ENCODE assay signal across 8 mouse cellular contexts in genomic region chr4:155812665-155813181, GRCm38 (mm10). TPM values are rescaled to one million over a fixed set of nuclear protein-coding genes. Genes with fewer than 3 reads are reported as not detected.
DNase-seq lines count a peak whose midpoint lies in the region; ATAC-seq and TF ChIP-seq lines count a peak whose summit lies in the region.

No protein-coding gene starts in this region.

- peak; percentile 61 for ATAC-seq in heart, embryonic 13.5 days (ENCODE audit: extremely low read depth, insufficient number of reproducible peaks, low FRiP score, low TSS enrichment)
- ATAC-seq in limb, embryonic 12.5 days (ENCODE audit: insufficient number of reproducible peaks, insufficient read depth, low FRiP score, low TSS enrichment, low read depth), result peak; percentile 43; the same call in 1 of the 2 replicates
- ATAC-seq in midbrain, embryonic 16.5 days, result peak; percentile 63

- H3K4me1 ChIP-seq in bone marrow, adult 2 months (ENCODE audit: control insufficient read depth, insufficient read depth, low read length), result peaks cover 2% of the 10 kb centered on the region
- H3K4me1 ChIP-seq in heart, embryonic 13.5 days, result peaks cover 27% of the 10 kb centered on the region
- peaks cover 22% of the 10 kb centered on the region for H3K4me1 ChIP-seq in limb, embryonic 12.5 days (replicated peaks)
- peaks cover 21% of the 10 kb centered on the region for H3K4me1 ChIP-seq in midbrain, embryonic 16.5 days (ENCODE audit: control insufficient read depth, insufficient read depth, low read length)

- H3K27me3 ChIP-seq in heart, embryonic 13.5 days (replicated peaks), result no peaks in the 10 kb centered on the region
- H3K27me3 ChIP-seq in limb, embryonic 12.5 days, result no peaks in the 10 kb centered on the region
- no peaks in the 10 kb centered on the region for H3K27me3 ChIP-seq in midbrain, embryonic 16.5 days (ENCODE audit: control insufficient read depth, insufficient read depth, low read depth, low read length)

- H3K36me3 ChIP-seq in heart, embryonic 13.5 days, result peaks cover 78% of the 10 kb centered on the region
- peaks cover 76% of the 10 kb centered on the region for H3K36me3 ChIP-seq in limb, embryonic 12.5 days
- peaks cover 46% of the 10 kb centered on the region for H3K36me3 ChIP-seq in midbrain, embryonic 16.5 days (ENCODE audit: control insufficient read depth, insufficient read depth, low read length)

- DNase-seq in right cerebral cortex, postnatal 4 days, result peak; percentile 35
- DNase-seq in right cerebral cortex, postnatal 36 days (ENCODE audit: low spot score in 2 of 2), result no peak
- no peak for DNase-seq in urinary bladder, postnatal 10 days (ENCODE audit: low spot score)
- DNase-seq in cerebellum, postnatal 25 days, result no peak

- peak overlapping the region; percentile 73 for H3K4me3 ChIP-seq in bone marrow, adult 2 months (replicated peaks; ENCODE audit: control insufficient read depth, low read depth, low read length)
- H3K4me3 ChIP-seq in heart, embryonic 13.5 days, result peak overlapping the region; percentile 100
- H3K4me3 ChIP-seq in limb, embryonic 12.5 days (replicated peaks), result peak overlapping the region; percentile 99
- peak overlapping the region; percentile 83 for H3K4me3 ChIP-seq in midbrain, embryonic 16.5 days (ENCODE audit: low read depth, low read length)

- no peaks in the 10 kb centered on the region for H3K9me3 ChIP-seq in heart, embryonic 13.5 days
- H3K9me3 ChIP-seq in limb, embryonic 12.5 days, result no peaks in the 10 kb centered on the region
- no peaks in the 10 kb centered on the region for H3K9me3 ChIP-seq in midbrain, embryonic 16.5 days (replicated peaks; ENCODE audit: control insufficient read depth, low read length, poor library complexity, severe bottlenecking)

- H3K9ac ChIP-seq in heart, embryonic 13.5 days, result peak overlapping the region; percentile 100
- H3K9ac ChIP-seq in limb, embryonic 12.5 days (replicated peaks), result peak overlapping the region; percentile 99
- peak overlapping the region; percentile 98 for H3K9ac ChIP-seq in midbrain, embryonic 16.5 days (ENCODE audit: low read depth, low read length)

- H3K27ac ChIP-seq in bone marrow, adult 2 months (ENCODE audit: control insufficient read depth, insufficient read depth, low read depth, low read length, poor library complexity), result peak overlapping the region; percentile 84
- H3K27ac ChIP-seq in heart, embryonic 13.5 days (replicated peaks), result peak overlapping the region; percentile 92
- H3K27ac ChIP-seq in limb, embryonic 12.5 days, result peak overlapping the region; percentile 94
- H3K27ac ChIP-seq in midbrain, embryonic 16.5 days (ENCODE audit: low read length), result peak overlapping the region; percentile 90

- WGBS in bone marrow, adult 2 months, result under 1% methylated on average over 49 of the region's 49 CpGs
- 1% methylated on average over 49 of the region's 49 CpGs for WGBS in heart, embryonic 13.5 days
- under 1% methylated on average over 49 of the region's 49 CpGs for WGBS in limb, embryonic 12.5 days
- under 1% methylated on average over 49 of the region's 49 CpGs for WGBS in midbrain, embryonic 16.5 days

- no peak for TF ChIP-seq POLR2A in bone marrow, adult 2 months (IDR thresholded peaks at IDR 0.05; ENCODE audit: borderline replicate concordance, control insufficient read depth, low read depth, low read length)

- peak overlapping the region; percentile 96 for H3K4me2 ChIP-seq in heart, embryonic 13.5 days
- H3K4me2 ChIP-seq in limb, embryonic 12.5 days, result peak overlapping the region; percentile 82
- peak overlapping the region; percentile 95 for H3K4me2 ChIP-seq in midbrain, embryonic 16.5 days (ENCODE audit: low read length)

- no peak for TF ChIP-seq CTCF in bone marrow, adult 2 months (IDR thresholded peaks at IDR 0.05; ENCODE audit: control insufficient read depth, insufficient read depth, low read length)

RNA-seq across cellular contexts. Expression of gene Ccnl2, which starts 0.4 kb away (rescaled TPM):
- 92.0 and 149 TPM in 2 replicates for polyA plus RNA-seq in bone marrow, adult 2 months (2011; ENCODE audit: insufficient read depth, insufficient read length, low replicate concordance, missing spikeins)
- polyA plus RNA-seq in heart, embryonic 13.5 days (2015; fragmentation: Nextera tagmentation; extraction: Ambion mirVana), result 97.1 and 113 TPM in 2 replicates
- polyA plus RNA-seq in limb, embryonic 12.5 days (2016; fragmentation: Nextera tagmentation; extraction: Ambion mirVana), result 241 and 256 TPM in 2 replicates
- polyA plus RNA-seq in midbrain, embryonic 16.5 days (2015; fragmentation: Nextera tagmentation; extraction: Ambion mirVana), result 148 and 154 TPM in 2 replicates

RNA-seq across cellular contexts. Expression of gene Mrpl20, which starts 10.0 kb away (rescaled TPM):
- 146 and 244 TPM in 2 replicates for polyA plus RNA-seq in bone marrow, adult 2 months (2011; ENCODE audit: insufficient read depth, insufficient read length, low replicate concordance, missing spikeins)
- polyA plus RNA-seq in heart, embryonic 13.5 days (2015; fragmentation: Nextera tagmentation; extraction: Ambion mirVana), result 138 and 157 TPM in 2 replicates
- 217 and 228 TPM in 2 replicates for polyA plus RNA-seq in limb, embryonic 12.5 days (2016; fragmentation: Nextera tagmentation; extraction: Ambion mirVana)
- 243 and 257 TPM in 2 replicates for polyA plus RNA-seq in midbrain, embryonic 16.5 days (2015; fragmentation: Nextera tagmentation; extraction: Ambion mirVana)

RNA-seq across cellular contexts. Expression of gene Aurkaip1, which starts 18.3 kb away (rescaled TPM):
- polyA plus RNA-seq in bone marrow, adult 2 months (2011; ENCODE audit: insufficient read depth, insufficient read length, low replicate concordance, missing spikeins), result 53.9 and 114 TPM in 2 replicates
- 126 and 144 TPM in 2 replicates for polyA plus RNA-seq in heart, embryonic 13.5 days (2015; fragmentation: Nextera tagmentation; extraction: Ambion mirVana)
- 146 and 151 TPM in 2 replicates for polyA plus RNA-seq in limb, embryonic 12.5 days (2016; fragmentation: Nextera tagmentation; extraction: Ambion mirVana)
- 131 and 134 TPM in 2 replicates for polyA plus RNA-seq in midbrain, embryonic 16.5 days (2015; fragmentation: Nextera tagmentation; extraction: Ambion mirVana)

RNA-seq across cellular contexts. Expression of gene Ankrd65, which starts 22.5 kb away (rescaled TPM):
- polyA plus RNA-seq in bone marrow, adult 2 months (2011; ENCODE audit: insufficient read depth, insufficient read length, low replicate concordance, missing spikeins), result 1.1 TPM in 1 of 2 replicates, not detected in the other
- not detected in 2 replicates for polyA plus RNA-seq in heart, embryonic 13.5 days (2015; fragmentation: Nextera tagmentation; extraction: Ambion mirVana)
- polyA plus RNA-seq in limb, embryonic 12.5 days (2016; fragmentation: Nextera tagmentation; extraction: Ambion mirVana), result 0.18 TPM in 1 of 2 replicates, not detected in the other
- polyA plus RNA-seq in midbrain, embryonic 16.5 days (2015; fragmentation: Nextera tagmentation; extraction: Ambion mirVana), result not detected in 2 replicates

RNA-seq across cellular contexts. Expression of gene Mxra8, which starts 26.8 kb away (rescaled TPM):
- polyA plus RNA-seq in bone marrow, adult 2 months (2011; ENCODE audit: insufficient read depth, insufficient read length, low replicate concordance, missing spikeins), result 8.1 and 12.4 TPM in 2 replicates
- 56.7 and 59.3 TPM in 2 replicates for polyA plus RNA-seq in heart, embryonic 13.5 days (2015; fragmentation: Nextera tagmentation; extraction: Ambion mirVana)
- polyA plus RNA-seq in limb, embryonic 12.5 days (2016; fragmentation: Nextera tagmentation; extraction: Ambion mirVana), result 44.9 and 62.1 TPM in 2 replicates
- 16.9 and 21.1 TPM in 2 replicates for polyA plus RNA-seq in midbrain, embryonic 16.5 days (2015; fragmentation: Nextera tagmentation; extraction: Ambion mirVana)
